Mouse (Mus musculus) spleen, postnatal 0 days (tissue): Measurements from ENCODE around the gene Tent5a. TPM values are rescaled to one million over a fixed set of nuclear protein-coding genes. Genes with fewer than 3 reads are reported as not detected.

Source experiments
- polyA plus RNA-seq: library from polyadenylated mRNA; unstranded; fragments of >200 nt; fragmentation: Nextera tagmentation; extraction: Ambion mirVana; gene quantifications from 2 replicates; pipeline ENCODE4 v1.2.1, GENCODE M21; 2015

Gene Tent5a
- polyA plus RNA-seq, result 9.1 and 12.0 TPM in 2 replicates

DNA sequence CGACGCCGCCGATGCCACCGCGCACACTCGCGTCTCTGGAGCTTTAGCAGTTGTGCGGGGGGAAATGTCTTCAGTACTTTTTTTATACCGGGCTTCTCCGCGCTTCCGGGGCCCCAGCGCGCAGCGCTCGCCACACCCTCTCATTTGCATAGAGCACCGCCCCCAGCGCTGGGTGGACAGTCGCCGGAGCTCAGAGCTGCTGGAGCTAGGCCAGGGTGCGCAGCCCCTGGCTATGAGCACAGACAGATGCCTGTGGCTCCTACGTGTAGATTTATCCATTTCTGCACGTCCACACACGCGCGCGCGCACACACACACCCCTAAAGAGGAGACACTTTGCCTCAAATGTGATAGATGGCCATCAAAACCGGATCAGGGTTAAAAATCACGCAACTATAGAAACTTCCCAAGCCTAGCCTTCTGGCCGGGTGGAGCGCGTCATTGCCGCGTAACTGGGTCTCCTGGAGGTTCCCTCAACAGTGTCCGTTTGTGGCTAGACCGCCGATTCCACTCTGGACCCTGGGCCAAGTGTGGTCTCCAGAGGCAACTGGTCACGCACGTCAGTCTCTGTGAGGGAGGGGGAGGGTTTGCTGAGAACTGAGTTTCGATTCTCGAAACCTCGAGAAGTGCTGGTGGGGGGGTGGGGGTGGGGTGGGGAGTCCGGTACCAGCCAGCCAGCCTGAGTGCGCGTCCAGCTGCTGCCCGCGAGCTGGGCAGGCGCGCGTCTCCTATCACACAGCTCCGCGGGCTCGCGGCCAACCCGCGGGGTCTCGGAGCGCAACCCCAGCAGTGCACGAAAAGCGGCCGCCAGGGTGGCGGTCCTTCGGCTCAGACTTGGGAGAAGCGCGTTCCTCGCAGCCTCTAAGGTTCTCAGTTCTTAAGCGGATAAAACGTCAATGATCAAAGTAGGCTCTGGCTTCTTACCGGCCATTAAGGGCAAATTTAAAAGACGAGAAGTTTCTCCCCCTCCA, at the start of gene Tent5a:
TSS of gene Tent5a (minus strand) at position 107 of the 970 bp plus-strand sequence.

DNA sequence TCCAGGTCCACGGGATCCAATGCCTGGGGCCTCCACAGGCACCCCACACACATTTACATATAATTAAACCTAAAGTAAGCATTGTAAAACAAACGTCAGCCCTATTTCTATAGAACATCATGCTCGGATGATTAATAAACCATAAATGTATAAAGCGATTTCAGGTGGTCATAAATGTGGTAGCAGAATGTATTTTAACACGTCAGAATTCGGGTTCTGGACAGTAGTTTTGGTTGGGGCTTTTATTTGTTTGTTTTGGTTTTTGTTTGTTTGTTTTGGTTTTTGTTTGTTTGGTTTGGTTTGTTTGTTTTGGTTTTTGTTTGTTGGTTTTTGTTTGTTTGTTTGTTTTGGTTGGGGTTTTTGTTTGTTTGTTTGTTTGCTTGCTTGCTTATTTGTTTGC, 14.7 kb downstream of the Tent5a start, which contains the start of gene Gm11114:
TSS of gene Gm11114 (plus strand) at position 301 of the 400 bp plus-strand sequence.

Other genes with a start within 250 kb of the Tent5a start
- gene Gm11114, start 14.6 kb downstream of the Tent5a start, polyA plus RNA-seq, result not detected in 2 replicates